Mouse (Mus musculus): ENCODE results near the gene Rspo3. TPM values are rescaled to one million over a fixed set of nuclear protein-coding genes. Genes with fewer than 3 reads are reported as not detected.

The Rspo3 gene
- polyA plus RNA-seq, 1 experiment from 2014 or later: 3.7 TPM

DNA sequence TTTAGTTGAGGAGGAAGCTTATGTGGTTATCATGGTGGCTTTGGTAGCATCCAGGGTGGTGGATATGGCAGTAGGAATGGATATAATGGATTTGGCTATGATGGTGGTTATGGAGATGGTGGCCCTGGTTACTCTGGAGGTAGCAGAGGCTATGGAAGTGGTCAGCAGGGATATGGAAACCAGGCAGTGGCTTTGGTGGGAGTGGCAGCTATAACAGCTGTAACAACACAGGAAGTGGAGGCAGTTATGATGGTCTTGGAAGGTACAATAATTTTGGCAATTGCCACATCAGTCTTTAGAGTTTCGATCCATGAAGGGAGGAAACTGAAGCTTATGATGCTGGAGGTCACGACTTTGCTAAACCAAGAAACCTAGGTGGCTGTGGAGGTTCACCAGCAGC lies 109.0 kb downstream of the Rspo3 start:
- Histone ChIP-seq H3K27ac (replicated peaks) (no peak overlapping the region), H3K4me3 (replicated peaks) (no peak overlapping the region), H3K27me3 (replicated peaks) (no peaks in the 10 kb centered on the region), H3K36me3 (no peaks in the 10 kb centered on the region), H3K4me1 (no peaks in the 10 kb centered on the region), H3K4me2 (no peak overlapping the region), H3K9me3 (replicated peaks) (no peaks in the 10 kb centered on the region), H3K9ac (replicated peaks) (no peak overlapping the region)
- ATAC-seq (ENCODE audit: low FRiP score): no peak
- WGBS: 96% methylated on average over 2 of the region's 2 CpGs

DNA sequence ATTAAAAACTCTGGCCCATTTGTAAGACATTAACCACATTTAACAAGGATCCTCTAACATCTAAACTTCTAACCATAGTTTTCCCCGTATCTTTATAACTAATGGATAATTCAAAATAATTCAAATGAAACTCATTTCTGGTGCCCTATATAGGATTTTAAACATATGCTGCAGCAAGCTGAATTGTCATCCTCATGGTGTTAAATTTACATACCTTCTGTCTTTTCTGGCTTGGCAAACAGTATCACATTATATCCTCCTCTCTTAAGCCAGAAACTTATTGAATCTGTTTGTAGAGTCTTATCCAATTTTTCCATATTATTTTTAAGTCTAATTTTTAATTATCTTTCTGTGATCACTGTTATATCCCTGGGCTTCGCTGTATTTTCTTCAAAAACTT lies 111.1 kb downstream of the Rspo3 start:
- ATAC-seq (ENCODE audit: low FRiP score): no peak
- 90% methylated on average over 2 of the region's 2 CpGs for WGBS

DNA sequence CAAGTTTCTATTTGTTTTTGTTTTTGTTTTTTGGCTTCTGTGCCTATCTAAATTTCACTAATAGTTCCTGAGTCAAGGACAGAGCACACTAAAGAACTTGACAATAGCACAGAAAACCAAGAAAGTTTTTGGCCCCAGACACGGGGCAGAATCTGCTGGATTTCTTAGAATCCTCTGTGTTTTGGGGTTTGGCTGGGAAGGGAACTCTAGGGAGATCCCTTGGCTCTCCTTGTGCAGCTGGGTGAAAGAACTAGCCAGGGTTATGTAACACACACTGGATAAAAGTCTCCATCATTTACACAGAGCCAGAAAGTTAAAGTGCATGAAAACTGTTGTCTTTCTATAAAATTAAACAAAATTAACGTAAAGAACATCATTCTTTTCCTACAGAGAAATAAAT lies 121.3 kb downstream of the Rspo3 start:
- 86% methylated on average over 2 of the region's 2 CpGs for WGBS
- Histone ChIP-seq H3K4me2 (no peak overlapping the region), H3K36me3 (no peaks in the 10 kb centered on the region), H3K27me3 (replicated peaks) (no peaks in the 10 kb centered on the region), H3K4me3 (replicated peaks) (no peak overlapping the region), H3K9me3 (replicated peaks) (no peaks in the 10 kb centered on the region), H3K4me1 (no peaks in the 10 kb centered on the region), H3K27ac (replicated peaks) (no peak overlapping the region), H3K9ac (replicated peaks) (no peak overlapping the region)
- no peak for ATAC-seq (ENCODE audit: low FRiP score)

More for the DNA sequence above, 111.1 kb downstream of the Rspo3 start:
- no peak overlapping the region for H3K4me3 ChIP-seq (replicated peaks)
- no peaks in the 10 kb centered on the region for H3K27me3 ChIP-seq (replicated peaks)
- no peaks in the 10 kb centered on the region for H3K36me3 ChIP-seq
- H3K4me1 ChIP-seq: no peaks in the 10 kb centered on the region
- no peaks in the 10 kb centered on the region for H3K9me3 ChIP-seq (replicated peaks)
- H3K4me2 ChIP-seq: no peak overlapping the region
- no peak overlapping the region for H3K27ac ChIP-seq (replicated peaks)
- no peak overlapping the region for H3K9ac ChIP-seq (replicated peaks)

DNA sequence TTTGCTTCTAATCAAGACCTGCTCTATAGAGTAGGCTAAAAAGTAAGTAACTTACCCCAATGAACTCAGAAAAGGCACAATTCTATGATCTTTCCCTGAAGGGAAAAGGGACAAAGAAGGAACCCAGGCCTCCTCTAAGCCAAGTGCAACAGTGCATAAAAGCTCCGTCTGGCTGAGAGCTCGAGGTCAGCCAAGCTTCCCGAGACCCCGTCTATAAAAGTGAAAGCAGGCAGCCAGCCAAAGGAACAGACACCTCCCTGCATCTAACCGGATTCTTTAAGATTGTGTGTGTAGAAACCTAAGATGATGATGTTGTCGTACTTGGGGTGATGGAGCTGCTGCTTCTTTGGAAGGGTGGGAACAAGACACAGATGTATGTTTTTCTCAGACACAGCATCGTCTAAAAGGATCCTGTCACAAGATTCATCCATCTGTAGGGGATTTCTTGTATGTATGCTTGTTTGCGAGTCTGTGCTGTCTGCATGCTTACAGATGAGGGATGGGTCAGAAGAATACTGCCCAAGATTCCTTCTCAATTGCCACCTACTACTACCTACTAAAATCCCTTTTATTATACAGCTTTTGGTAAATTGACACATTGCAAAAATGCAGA lies 132.9 kb downstream of the Rspo3 start:
- no peak for ATAC-seq (ENCODE audit: low FRiP score)
- WGBS: 44% methylated on average over 8 of the region's 8 CpGs

More for the DNA sequence above, 132.9 kb downstream of the Rspo3 start:
- Histone ChIP-seq H3K4me2 (no peak overlapping the region), H3K4me1 (no peaks in the 10 kb centered on the region), H3K4me3 (replicated peaks) (no peak overlapping the region), H3K36me3 (no peaks in the 10 kb centered on the region), H3K9ac (replicated peaks) (no peak overlapping the region), H3K9me3 (replicated peaks) (no peaks in the 10 kb centered on the region), H3K27me3 (replicated peaks) (no peaks in the 10 kb centered on the region), H3K27ac (replicated peaks) (no peak overlapping the region)

Other genes with a start within 250 kb of the Rspo3 start
- 30.7 and 35.7 TPM in 2 replicates for gene Echdc1, start 222.7 kb downstream of the Rspo3 start, polyA plus RNA-seq (2015; fragmentation: Nextera tagmentation; extraction: Ambion mirVana)
- 81.8 and 82.6 TPM in 2 replicates for gene Rnf146, start 173.4 kb downstream of the Rspo3 start, polyA plus RNA-seq (2015; fragmentation: Nextera tagmentation; extraction: Ambion mirVana)